Mouse (Mus musculus) forebrain, embryonic 13.5 days (tissue): ENCODE measurements around the gene Rapgef3. TPM values are rescaled to one million over a fixed set of nuclear protein-coding genes. Genes with fewer than 3 reads are reported as not detected.

Experiments used
- ATAC-seq: fragments of 200-750 bp; cut with Nextera tagmentation; 2 replicates; pipeline ENCODE4 v1.8.0; 2017
- H3K27ac ChIP-seq: fragments of 300-500 bp; sonication (generic); 2 replicates; pipeline ENCODE4 v1.5.1; 2015; ENCODE audit warnings: inconsistent platforms, mild to moderate bottlenecking, moderate library complexity
- H3K27me3 ChIP-seq: fragments of 300-500 bp; sonication (generic); 2 replicates; pipeline ENCODE4 v1.6.1; 2015; ENCODE audit warnings: mild to moderate bottlenecking, inconsistent platforms
- H3K36me3 ChIP-seq: fragments of 300-500 bp; sonication (generic); 2 replicates; pipeline ENCODE4 v1.6.1; 2015; ENCODE audit warnings: mild to moderate bottlenecking, inconsistent platforms; ENCODE audit not compliant: poor library complexity, severe bottlenecking
- H3K4me1 ChIP-seq: fragments of 300-500 bp; sonication (generic); 2 replicates; pipeline ENCODE4 v1.6.1; 2015; ENCODE audit warnings: inconsistent platforms
- H3K4me2 ChIP-seq: fragments of 300-500 bp; sonication (generic); 2 replicates; pipeline ENCODE4 v1.6.1; 2015; ENCODE audit warnings: inconsistent platforms, mild to moderate bottlenecking, moderate library complexity
- H3K4me3 ChIP-seq: fragments of 300-500 bp; sonication (generic); 2 replicates; pipeline ENCODE4 v1.5.1; 2015; ENCODE audit warnings: mild to moderate bottlenecking, inconsistent platforms
- H3K9ac ChIP-seq: fragments of 300-500 bp; sonication (generic); 2 replicates; pipeline ENCODE4 v1.6.1; 2015; ENCODE audit warnings: mild to moderate bottlenecking, inconsistent platforms
- H3K9me3 ChIP-seq: fragments of 300-500 bp; sonication (generic); replicated peaks from 2 replicates; pipeline ENCODE4 v1.6.1; 2016; ENCODE audit warnings: inconsistent platforms
- WGBS: fragments of 180-500 bp; shearing (Covaris S2); methylation state at CpG from one replicate; pipeline ENCODE4 v1.1.7; 2015; 5-methylcytosine and 5-hydroxymethylcytosine counted together
- polyA plus RNA-seq: library from polyadenylated mRNA; unstranded; fragments of >200 nt; fragmentation: Nextera tagmentation; extraction: Ambion mirVana; gene quantifications from 2 replicates; pipeline ENCODE4 v1.2.1, GENCODE M21; 2015

Gene Rapgef3
- polyA plus RNA-seq, 1 experiment from 2014 or later, result 6.7 TPM

DNA sequence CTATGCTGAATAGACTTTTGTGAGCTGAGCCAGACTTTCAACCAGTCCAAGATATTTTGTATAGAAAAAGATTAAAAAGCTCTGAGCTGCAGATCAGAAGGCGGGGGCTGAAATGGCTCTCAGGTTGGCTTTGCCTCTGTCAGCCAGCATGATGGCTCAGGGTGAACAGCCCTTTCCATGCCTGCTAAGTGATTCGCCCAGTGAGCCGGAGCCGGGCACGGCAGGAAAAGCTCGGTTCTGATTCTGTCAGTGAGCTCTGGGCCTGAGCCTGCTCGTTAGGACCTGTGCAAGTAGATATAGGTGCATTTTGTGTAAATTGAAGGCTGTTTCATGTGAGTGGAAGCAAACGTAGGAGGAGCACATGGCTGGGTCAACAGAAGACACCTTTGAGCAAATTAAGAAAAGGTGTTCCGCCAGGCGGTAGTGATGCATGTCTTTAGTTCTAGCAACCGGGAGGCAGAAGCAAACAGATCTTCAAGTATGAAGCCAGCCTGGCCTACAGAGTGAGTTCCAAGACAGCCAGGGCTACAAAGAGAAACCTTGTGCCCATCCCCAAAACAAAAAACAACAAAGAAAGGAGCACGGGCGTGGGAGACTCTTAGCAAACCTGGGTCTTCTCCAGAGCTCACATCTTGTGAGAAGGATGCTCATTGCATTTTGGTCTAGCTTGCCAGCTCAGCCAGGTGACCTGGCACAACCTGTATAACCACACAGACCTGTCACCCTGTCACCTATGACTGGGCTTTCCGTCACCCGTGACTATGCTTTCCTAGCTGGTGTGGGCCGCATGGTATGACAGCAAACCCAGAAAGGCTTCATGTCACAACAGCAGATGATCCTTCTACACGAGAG is 43.2 kb downstream of the Rapgef3 start:
- no peak overlapping the region for H3K4me3 ChIP-seq
- no peaks in the 10 kb centered on the region for H3K4me1 ChIP-seq
- no peak overlapping the region for H3K4me2 ChIP-seq
- no peak overlapping the region for H3K27ac ChIP-seq
- no peak for ATAC-seq
- H3K9ac ChIP-seq, result no peak overlapping the region
- WGBS, result 84% methylated on average over 17 of the region's 17 CpGs
- no peaks in the 10 kb centered on the region for H3K27me3 ChIP-seq
- H3K36me3 ChIP-seq, result no peaks in the 10 kb centered on the region
- H3K9me3 ChIP-seq, result no peaks in the 10 kb centered on the region

DNA sequence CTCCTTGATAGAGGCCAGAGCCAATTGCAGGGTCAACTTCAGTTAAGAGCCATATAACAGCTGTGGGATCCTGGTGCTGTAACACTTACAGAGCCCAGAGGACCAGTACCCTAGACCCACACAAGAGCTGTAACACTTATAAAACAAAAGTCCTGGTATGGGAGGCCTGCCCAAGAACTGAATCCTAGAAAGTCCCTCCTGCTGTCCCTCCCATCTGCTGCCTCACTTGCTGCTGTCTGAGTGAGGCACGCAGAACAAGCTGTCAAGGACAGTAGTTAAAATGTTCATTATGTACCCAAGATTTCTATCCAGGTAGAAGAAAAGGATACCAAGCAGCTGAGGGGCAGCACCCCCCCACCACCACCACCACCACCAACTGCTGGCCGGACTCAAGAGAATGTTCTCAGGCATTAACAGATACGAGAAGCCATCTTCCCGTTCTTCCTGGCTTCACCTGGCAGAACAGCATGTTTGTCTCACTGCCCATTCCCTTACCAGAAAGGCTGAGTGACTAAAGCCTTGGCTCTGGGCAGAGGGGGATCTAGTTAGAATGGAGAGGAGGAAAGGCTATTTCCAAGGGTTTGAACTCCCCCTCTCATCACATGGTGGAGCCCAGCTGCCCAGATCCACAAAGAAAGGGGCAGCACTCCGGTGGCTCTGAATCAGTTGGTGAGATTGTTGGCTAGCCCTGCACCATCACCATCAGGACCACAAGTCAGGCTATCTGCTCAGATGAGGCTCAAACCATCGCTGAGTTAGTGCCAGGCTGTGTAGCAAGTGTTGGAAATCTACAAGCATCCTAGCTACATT is 44.0 kb downstream of the Rapgef3 start:
- no peaks in the 10 kb centered on the region for H3K9me3 ChIP-seq
- WGBS, result 84% methylated on average over 6 of the region's 6 CpGs

DNA sequence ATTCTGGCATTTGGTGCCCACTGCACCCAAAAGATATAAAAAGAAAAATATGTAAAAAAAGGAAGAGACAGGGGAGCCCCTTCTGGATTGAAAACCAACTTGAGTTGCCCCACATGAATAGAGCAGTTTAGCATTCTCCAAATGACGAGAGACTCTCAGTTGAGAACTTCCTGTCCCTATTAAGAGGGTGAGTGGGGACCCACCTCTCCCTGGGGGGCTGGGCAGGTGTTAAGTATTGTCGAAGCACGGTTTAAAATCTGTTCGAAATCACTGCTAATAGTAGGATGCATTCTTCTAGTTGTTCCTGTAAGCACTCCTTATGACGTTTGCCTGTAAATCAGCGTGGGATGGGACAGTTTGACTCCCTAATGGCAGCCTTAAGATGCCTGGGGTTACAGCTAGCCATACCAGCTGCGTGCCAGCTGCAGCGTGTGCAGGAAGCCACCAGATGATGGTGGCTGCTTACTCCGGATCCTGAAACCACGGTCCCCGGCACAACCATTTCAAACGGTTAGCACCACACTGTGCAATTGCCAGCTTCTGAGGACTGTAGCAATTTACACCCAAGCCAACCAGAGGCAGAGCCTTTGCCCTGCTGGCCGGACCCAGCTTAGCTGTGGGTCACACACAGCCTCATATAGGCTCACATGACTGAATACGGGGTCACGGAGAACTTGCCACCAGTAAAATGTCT is 46.6 kb downstream of the Rapgef3 start:
- Histone ChIP-seq H3K4me3 (no peak overlapping the region), H3K36me3 (no peaks in the 10 kb centered on the region), H3K9me3 (no peaks in the 10 kb centered on the region), H3K4me1 (no peaks in the 10 kb centered on the region), H3K9ac (no peak overlapping the region), H3K27ac (no peak overlapping the region), H3K4me2 (no peak overlapping the region), H3K27me3 (no peaks in the 10 kb centered on the region)
- WGBS, result 84% methylated on average over 15 of the region's 15 CpGs
- no peak for ATAC-seq

More for the DNA sequence above, 44.0 kb downstream of the Rapgef3 start:
- ATAC-seq, result no peak
- no peak overlapping the region for H3K4me2 ChIP-seq
- no peaks in the 10 kb centered on the region for H3K36me3 ChIP-seq
- no peak overlapping the region for H3K27ac ChIP-seq
- no peaks in the 10 kb centered on the region for H3K27me3 ChIP-seq
- H3K4me3 ChIP-seq, result no peak overlapping the region
- H3K4me1 ChIP-seq, result no peaks in the 10 kb centered on the region
- no peak overlapping the region for H3K9ac ChIP-seq

DNA sequence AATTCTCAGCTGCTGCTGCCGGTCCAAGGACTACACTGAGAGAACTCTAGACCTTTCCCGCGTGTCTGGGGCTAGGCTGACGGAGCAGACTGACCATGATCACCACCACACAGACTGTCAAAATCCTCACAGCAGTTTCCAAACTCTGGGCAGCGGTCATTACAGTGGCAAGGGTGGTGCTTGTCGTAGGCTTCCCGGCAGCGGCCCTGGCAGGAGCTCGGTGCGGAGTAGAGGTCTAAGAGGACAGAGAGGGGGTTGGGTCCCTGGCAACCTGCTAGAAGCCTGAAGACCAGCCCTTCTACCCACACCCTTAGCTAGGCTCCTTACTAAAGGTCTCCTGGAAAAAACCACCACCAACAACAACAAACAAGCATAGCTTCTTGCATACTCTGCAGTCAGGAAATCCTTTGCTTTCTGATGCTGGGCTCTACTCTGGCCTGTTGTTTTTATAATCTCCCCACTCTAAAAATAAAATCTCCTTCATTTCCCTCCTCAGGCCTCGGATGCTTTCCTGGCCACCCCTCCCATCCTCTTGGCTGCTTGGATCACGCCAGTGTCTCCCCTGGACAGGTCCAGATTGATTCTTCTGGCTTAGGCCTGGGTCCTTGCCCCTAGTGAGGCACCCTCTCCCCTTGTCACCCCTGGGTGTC is 47.6 kb downstream of the Rapgef3 start:
- no peak for ATAC-seq
- 81% methylated on average over 12 of the region's 12 CpGs for WGBS
- H3K4me3 ChIP-seq, result no peak overlapping the region
- H3K4me1 ChIP-seq, result no peaks in the 10 kb centered on the region
- H3K4me2 ChIP-seq, result no peak overlapping the region
- no peak overlapping the region for H3K27ac ChIP-seq
- no peaks in the 10 kb centered on the region for H3K36me3 ChIP-seq
- no peak overlapping the region for H3K9ac ChIP-seq
- no peaks in the 10 kb centered on the region for H3K9me3 ChIP-seq
- H3K27me3 ChIP-seq, result no peaks in the 10 kb centered on the region

DNA sequence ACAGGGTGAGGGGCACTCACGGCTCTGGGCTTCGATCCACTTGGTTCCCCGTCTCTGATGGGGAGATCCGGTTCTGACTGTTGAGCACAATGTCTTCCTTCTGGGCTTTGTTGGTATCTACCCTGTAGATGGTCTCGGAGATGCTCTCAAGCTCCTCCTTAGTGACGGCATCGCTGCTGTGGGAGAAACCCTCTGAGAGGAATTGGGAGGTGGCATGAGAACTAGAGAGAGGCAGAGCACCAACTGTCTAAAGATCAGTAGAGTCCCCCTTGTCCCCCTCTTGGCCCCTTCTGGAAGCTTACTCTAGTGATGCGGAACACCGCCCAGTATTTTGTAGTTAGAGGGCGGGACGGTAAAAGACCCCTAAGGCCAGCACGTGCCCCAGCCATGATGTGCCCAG is 48.3 kb downstream of the Rapgef3 start:
- no peak overlapping the region for H3K27ac ChIP-seq
- ATAC-seq, result no peak
- WGBS, result 88% methylated on average over 12 of the region's 12 CpGs
- H3K36me3 ChIP-seq, result no peaks in the 10 kb centered on the region
- no peaks in the 10 kb centered on the region for H3K9me3 ChIP-seq
- H3K4me3 ChIP-seq, result no peak overlapping the region
- H3K27me3 ChIP-seq, result no peaks in the 10 kb centered on the region
- no peak overlapping the region for H3K4me2 ChIP-seq
- H3K4me1 ChIP-seq, result no peaks in the 10 kb centered on the region
- H3K9ac ChIP-seq, result no peak overlapping the region

DNA sequence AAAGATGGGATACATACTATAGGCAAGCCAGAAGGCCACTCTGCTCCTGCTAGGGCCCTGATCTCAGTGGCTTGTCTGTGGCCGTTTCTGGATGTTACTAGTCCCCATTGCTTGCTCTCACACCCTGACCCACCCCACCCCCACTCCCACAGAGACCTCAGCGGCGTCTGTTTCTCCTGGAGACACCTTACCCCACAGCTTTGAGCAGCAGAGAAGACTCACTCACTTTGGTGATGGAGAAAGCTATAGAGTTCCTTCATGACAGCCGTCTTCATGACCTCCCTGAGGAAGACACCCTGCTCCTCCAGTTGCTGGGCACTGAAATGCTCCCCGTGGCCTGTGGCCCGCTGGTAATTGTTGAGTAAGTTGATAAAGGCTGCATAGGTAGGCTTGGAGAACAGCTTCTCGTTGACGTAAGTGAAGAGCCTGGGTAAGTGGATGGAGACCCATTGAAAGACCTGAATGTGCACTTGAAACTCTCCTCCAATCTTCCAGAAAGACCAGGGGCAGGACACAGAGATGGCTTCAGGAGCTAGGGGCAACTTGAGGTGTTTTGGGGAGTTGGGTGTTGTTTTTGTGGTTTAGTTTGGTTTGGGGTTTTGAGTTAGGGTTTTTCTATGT is 49.1 kb downstream of the Rapgef3 start:
- H3K27me3 ChIP-seq, result no peaks in the 10 kb centered on the region
- no peak for ATAC-seq
- H3K4me2 ChIP-seq, result no peak overlapping the region
- H3K36me3 ChIP-seq, result no peaks in the 10 kb centered on the region
- no peaks in the 10 kb centered on the region for H3K4me1 ChIP-seq
- 89% methylated on average over 8 of the region's 8 CpGs for WGBS
- no peaks in the 10 kb centered on the region for H3K9me3 ChIP-seq
- H3K9ac ChIP-seq, result no peak overlapping the region
- no peak overlapping the region for H3K4me3 ChIP-seq
- no peak overlapping the region for H3K27ac ChIP-seq

DNA sequence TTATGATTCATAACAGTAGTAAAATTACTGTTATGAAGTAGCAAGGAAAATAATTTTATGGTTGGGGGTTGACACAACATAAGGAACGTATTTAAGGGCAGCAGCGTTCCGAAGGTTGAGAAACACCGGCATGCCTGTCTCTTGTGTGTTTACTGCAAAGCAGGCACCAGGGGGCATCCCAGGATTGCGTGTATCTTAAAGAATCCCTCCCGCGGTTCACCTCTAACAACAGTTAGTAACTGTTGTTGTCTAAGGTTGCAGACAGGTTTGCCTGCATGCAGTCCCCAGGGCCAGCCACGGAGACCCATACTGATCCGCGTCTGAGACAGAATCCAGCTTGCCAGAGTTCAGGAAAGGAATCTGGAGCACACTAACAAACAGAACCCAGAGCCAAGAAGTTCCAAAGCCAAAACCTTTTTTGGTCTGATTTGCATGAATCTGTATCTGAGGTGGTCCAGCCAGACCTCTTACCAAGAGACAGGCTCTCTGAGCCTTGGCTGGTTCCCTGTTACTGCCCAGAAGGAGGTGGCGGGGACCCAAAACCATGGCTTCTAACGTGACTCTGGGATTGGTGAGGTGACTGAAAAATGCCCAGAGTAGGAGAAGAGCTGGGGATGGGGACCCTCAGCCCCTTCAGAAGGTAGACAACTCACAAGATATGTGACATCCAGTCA is 49.8 kb downstream of the Rapgef3 start:
- Histone ChIP-seq H3K9ac (no peak overlapping the region), H3K36me3 (no peaks in the 10 kb centered on the region), H3K27ac (no peak overlapping the region), H3K4me3 (no peak overlapping the region), H3K27me3 (no peaks in the 10 kb centered on the region), H3K9me3 (no peaks in the 10 kb centered on the region), H3K4me1 (no peaks in the 10 kb centered on the region), H3K4me2 (no peak overlapping the region)
- WGBS, result 32% methylated on average over 12 of the region's 12 CpGs
- peak; percentile 45; the same call in 1 of the 2 replicates for ATAC-seq

DNA sequence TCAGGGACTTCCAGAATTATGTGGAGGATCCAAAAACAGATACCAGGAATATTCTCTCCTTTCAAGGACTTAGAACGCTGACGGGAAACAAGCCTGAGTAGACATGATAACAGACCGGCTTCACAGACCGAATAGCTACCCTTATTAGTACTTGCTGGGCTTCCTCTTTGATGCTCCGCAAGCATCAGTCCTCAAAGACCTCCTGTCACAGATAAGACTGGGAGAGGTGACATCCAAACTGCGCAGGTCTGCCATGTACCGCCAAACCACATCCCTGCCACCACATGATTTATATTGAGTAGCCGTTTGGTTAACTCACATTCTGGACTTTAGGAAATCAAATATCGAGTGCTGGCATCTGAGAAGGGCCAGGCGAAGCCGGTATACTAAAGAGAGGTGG is 51.0 kb downstream of the Rapgef3 start:
- ATAC-seq, result no peak
- Histone ChIP-seq H3K4me1 (no peaks in the 10 kb centered on the region), H3K4me2 (no peak overlapping the region), H3K9ac (no peak overlapping the region), H3K27ac (no peak overlapping the region), H3K36me3 (no peaks in the 10 kb centered on the region), H3K27me3 (no peaks in the 10 kb centered on the region; the same call in 1 of the 2 replicates), H3K4me3 (no peak overlapping the region), H3K9me3 (no peaks in the 10 kb centered on the region)
- 95% methylated on average over 11 of the region's 11 CpGs for WGBS

DNA sequence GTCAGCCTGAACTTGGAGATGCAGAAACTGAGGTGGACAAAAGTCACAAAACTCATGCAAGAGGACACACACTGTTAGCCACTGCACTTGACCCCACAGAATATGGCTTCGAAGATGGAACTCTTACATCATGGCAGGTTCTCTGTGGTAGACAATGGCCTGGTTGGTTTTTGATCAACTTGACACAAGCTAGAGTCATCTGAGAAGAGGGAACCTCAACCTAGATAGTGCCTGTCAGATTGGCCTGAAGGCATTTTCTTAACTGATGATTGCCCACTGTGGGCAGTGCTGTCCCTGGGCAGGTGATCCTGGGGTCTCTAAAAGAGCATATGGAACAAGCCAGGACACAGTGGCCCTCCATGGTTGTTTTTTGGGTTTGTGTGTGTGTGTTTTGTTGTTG is 52.0 kb downstream of the Rapgef3 start:
- 97% methylated on average over 1 of the region's 1 CpGs for WGBS
- H3K9ac ChIP-seq, result no peak overlapping the region
- no peaks in the 10 kb centered on the region; the same call in 1 of the 2 replicates for H3K27me3 ChIP-seq
- no peaks in the 10 kb centered on the region for H3K9me3 ChIP-seq
- no peak overlapping the region for H3K27ac ChIP-seq
- H3K4me1 ChIP-seq, result no peaks in the 10 kb centered on the region
- H3K36me3 ChIP-seq, result no peaks in the 10 kb centered on the region
- H3K4me2 ChIP-seq, result no peak overlapping the region
- ATAC-seq, result no peak
- no peak overlapping the region for H3K4me3 ChIP-seq

DNA sequence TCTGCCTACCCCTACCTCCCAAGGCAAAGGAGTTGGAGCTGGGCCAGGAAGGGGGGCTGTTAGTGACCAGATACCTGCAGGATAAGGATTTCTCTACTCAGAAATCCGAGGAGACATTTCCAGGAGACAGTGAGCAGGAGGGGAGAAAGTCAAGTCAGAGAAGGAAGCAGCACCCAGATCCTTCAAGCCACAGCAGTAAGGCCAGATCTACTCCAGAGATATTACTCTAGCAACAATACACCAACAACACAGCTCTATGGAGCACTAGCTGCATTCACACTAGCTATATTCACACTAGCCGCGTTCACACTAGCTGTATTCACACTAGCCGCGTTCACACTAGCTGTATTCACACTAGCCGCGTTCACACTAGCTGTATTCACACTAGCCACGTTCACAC is 52.7 kb downstream of the Rapgef3 start:
- 91% methylated on average over 8 of the region's 8 CpGs for WGBS

DNA sequence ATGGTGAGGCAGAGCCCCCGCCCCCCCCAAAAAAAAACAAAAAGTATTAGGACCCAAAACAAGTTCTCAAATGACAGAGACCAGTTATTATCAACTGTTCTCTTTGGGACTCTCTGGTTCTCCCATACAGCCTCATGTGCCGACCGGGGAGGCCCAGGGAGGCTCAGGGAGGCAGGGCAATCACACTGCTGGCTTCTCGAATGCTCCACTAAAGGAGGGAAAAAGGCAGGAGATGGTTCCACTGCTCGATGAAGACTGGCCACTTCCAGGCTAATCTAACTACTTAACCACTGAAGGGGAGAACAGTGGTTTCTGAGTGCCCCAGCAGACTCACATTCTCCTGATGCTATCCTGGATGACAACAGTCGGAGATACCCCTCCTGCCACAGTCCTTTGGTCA is 55.2 kb downstream of the Rapgef3 start:
- ATAC-seq, result no peak
- Histone ChIP-seq H3K4me3 (no peak overlapping the region), H3K9me3 (no peaks in the 10 kb centered on the region), H3K36me3 (no peaks in the 10 kb centered on the region), H3K9ac (no peak overlapping the region), H3K27me3 (no peaks in the 10 kb centered on the region; the same call in 1 of the 2 replicates), H3K4me1 (no peaks in the 10 kb centered on the region), H3K27ac (no peak overlapping the region), H3K4me2 (no peak overlapping the region)
- WGBS, result 65% methylated on average over 6 of the region's 6 CpGs

More for the DNA sequence above, 52.7 kb downstream of the Rapgef3 start:
- H3K4me3 ChIP-seq, result no peak overlapping the region
- H3K27ac ChIP-seq, result no peak overlapping the region
- ATAC-seq, result no peak
- no peaks in the 10 kb centered on the region for H3K4me1 ChIP-seq
- no peaks in the 10 kb centered on the region for H3K36me3 ChIP-seq
- no peaks in the 10 kb centered on the region; the same call in 1 of the 2 replicates for H3K27me3 ChIP-seq
- no peak overlapping the region for H3K9ac ChIP-seq
- no peak overlapping the region for H3K4me2 ChIP-seq
- H3K9me3 ChIP-seq, result no peaks in the 10 kb centered on the region
